25 mouse cellular contexts compared by ENCODE assay signal in the genomic region with DNA sequence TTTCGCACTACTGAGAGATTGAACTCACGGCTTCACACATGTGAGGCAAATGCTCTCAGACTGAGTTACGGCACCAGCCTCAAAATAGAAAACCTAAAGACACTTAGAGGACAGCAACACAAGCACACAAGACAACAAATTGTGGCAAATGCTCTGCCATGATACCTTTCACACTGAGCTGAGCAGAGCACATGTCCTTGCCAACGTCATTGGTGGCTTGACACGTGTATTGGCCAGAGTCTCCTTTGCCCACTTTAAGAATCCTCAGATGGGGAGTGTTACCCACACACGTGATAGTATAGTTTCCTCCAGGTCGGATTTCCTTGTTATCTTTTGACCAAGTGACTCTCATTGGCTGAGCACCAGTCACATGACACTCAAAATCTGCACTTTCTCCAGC.
"Had no signal": no experiment of that assay in that cellular context is flagged by ENCODE, and none has a peak within 500 bp of the region (broad histone marks: within the 10 kb centered on the region; RNA-seq: fewer than 3 reads in every experiment).

No protein-coding gene starts in this region.

- H3K9me3 ChIP-seq: heart, embryonic 13.5 days; heart, embryonic 15.5 days; hindbrain, embryonic 13.5 days; hindbrain, embryonic 15.5 days; kidney, embryonic 15.5 days; limb, embryonic 13.5 days; limb, embryonic 15.5 days; liver, embryonic 12.5 days had no signal

- H3K4me3 ChIP-seq: heart, embryonic 13.5 days; heart, embryonic 15.5 days; hindbrain, embryonic 13.5 days; hindbrain, embryonic 15.5 days; kidney, embryonic 15.5 days; limb, embryonic 13.5 days; limb, embryonic 15.5 days; liver, embryonic 12.5 days had no signal

- H3K27me3 ChIP-seq: heart, embryonic 13.5 days; heart, embryonic 15.5 days; hindbrain, embryonic 13.5 days; hindbrain, embryonic 15.5 days; kidney, embryonic 15.5 days; limb, embryonic 13.5 days; limb, embryonic 15.5 days; liver, embryonic 12.5 days had no signal

- DNase-seq: forebrain, postnatal 0 days; gastrocnemius, postnatal 14 days; heart, postnatal 10 days; heart, postnatal 36 days; kidney, adult 11 months; kidney, adult 2 months; kidney, adult 9 months; kidney, postnatal 14 days; kidney, postnatal 36 days; layer of hippocampus, adult 9-11 months; layer of hippocampus, postnatal 36 days; left cerebral cortex, postnatal 4 days had no signal

- H3K4me2 ChIP-seq: heart, embryonic 11.5 days; heart, embryonic 13.5 days; heart, embryonic 15.5 days; hindbrain, embryonic 13.5 days; hindbrain, embryonic 15.5 days; kidney, embryonic 15.5 days; limb, embryonic 13.5 days; limb, embryonic 15.5 days; liver, embryonic 12.5 days had no signal

- ATAC-seq: forebrain, postnatal 0 days; hindbrain, postnatal 0 days; intestine, embryonic 16.5 days; liver, embryonic 12.5 days had no signal

- H3K36me3 ChIP-seq: hindbrain, embryonic 13.5 days; hindbrain, embryonic 15.5 days; kidney, embryonic 15.5 days; limb, embryonic 13.5 days; limb, embryonic 15.5 days; liver, embryonic 12.5 days had no signal

- H3K27ac ChIP-seq: heart, embryonic 13.5 days; heart, embryonic 15.5 days; hindbrain, embryonic 13.5 days; hindbrain, embryonic 15.5 days; hindbrain, postnatal 0 days; kidney, embryonic 15.5 days; kidney, postnatal 0 days; limb, embryonic 13.5 days; limb, embryonic 15.5 days; liver, embryonic 12.5 days; liver, embryonic 14.5 days had no signal

- H3K4me1 ChIP-seq: heart, embryonic 13.5 days; heart, embryonic 15.5 days; hindbrain, embryonic 13.5 days; hindbrain, embryonic 15.5 days; kidney, embryonic 15.5 days; limb, embryonic 13.5 days; limb, embryonic 15.5 days; liver, embryonic 12.5 days had no signal

- H3K9ac ChIP-seq: forebrain, postnatal 0 days; heart, embryonic 13.5 days; heart, embryonic 15.5 days; hindbrain, embryonic 13.5 days; hindbrain, embryonic 15.5 days; kidney, embryonic 15.5 days; limb, embryonic 13.5 days; limb, embryonic 15.5 days; liver, embryonic 12.5 days; liver, embryonic 14.5 days had no signal
